Mouse (Mus musculus) common myeloid progenitor, adult 5-6 weeks (primary cell): Measurements from ENCODE around the gene Stk39. TPM values are rescaled to one million over a fixed set of nuclear protein-coding genes. Genes with fewer than 3 reads are reported as not detected.

ENCODE experiments used
- ATAC-seq: replicated peaks from 2 replicates; pipeline ENCODE4 v1.8.0; 2016; ENCODE audit warnings: low read depth, mild to moderate bottlenecking, moderate TSS enrichment, inconsistent platforms; ENCODE audit not compliant: poor library complexity, severe bottlenecking
- total RNA-seq: library from RNA; stranded (forward); fragments of 200-1000, 187-1606 nt; gene quantifications from 2 replicates; pipeline ENCODE4 v1.2.3, GENCODE M21; 2017

Gene Stk39
- total RNA-seq, 1 experiment from 2014 or later = 3.9 TPM

DNA sequence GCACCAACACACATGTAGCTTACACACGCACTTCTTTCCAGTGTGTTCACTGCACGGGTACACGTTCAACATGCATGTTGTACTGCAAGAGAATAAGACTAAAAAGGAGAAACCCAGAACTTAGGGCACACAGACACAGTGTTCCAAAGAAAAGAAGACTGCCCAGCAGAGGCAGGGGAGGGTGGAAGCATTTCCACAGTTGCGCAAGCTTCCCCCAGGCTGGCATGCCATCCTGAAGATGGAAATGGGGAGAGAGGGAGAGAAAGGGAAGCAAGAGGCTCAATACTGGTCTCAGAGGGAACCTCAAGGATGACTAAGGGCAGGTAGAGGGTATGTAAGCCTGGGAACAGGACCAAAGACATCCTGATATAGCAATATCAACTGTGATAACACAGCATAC lies 7.6 kb downstream of the Stk39 start:
- ATAC-seq = no peak

DNA sequence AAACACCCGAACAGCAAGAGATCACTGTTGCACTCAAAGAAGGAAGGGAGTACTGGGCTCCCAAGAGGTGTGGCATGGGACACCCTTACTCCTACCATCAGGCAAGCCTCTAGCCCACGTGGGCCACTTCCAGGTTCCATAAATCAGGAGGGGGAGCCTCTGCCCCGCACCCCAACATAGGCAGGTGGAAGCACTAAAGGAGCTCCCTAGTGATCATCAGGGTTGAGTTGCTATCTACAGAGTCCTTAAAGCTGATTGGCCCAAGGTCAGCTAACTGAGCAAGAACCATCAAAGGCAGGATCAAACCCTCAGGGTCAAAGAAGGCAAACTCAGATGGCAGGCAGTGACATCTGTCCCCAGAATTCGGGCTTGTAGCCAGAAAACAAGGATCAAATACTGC lies 8.3 kb downstream of the Stk39 start:
- ATAC-seq = no peak

DNA sequence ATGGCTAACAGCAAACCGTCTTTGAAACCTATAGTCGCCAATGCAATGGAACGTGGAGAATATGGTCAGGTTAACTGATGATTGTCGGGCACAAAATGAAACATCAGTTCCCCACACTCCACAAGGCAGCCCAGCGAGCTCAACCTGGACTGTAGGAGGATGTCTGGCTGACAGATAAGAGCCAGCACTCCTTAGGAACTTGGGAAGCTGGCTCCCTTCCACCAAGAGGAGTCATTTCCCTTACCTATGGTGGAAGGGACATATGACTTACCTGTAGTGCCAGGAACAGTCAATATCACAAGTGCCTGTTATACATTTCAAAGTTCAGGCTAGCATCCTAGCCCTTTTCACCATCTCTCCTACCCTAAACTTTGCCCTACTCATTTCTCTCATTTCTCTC lies 14.0 kb downstream of the Stk39 start:
- ATAC-seq = no peak

DNA sequence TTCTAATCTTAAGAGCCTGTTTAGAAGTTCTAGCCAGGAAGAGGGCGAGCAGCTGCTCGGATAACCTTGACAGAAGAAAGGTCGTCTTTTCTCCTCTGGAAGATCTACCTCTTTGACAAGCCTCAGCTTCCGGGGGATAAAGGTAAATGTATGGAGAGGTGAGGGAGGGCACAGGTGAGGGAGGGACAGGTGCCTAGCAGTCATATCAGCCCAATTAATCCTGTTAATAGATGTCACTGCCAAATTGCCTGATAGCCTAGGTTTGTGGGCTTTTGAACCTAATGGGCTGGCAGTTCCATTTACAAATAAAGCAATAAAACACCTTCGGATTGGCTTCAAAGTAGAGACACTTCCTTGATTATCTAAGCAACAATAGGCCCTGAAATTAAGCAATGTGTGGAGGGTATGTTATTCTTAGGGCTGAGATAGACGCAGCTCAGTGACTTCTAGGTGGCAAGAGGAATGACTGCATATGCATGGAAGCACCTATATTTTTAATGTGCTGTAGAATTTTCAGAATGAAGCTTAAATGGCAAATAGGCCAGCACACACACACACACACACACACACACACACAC lies 14.5 kb downstream of the Stk39 start:
- no peak for ATAC-seq

DNA sequence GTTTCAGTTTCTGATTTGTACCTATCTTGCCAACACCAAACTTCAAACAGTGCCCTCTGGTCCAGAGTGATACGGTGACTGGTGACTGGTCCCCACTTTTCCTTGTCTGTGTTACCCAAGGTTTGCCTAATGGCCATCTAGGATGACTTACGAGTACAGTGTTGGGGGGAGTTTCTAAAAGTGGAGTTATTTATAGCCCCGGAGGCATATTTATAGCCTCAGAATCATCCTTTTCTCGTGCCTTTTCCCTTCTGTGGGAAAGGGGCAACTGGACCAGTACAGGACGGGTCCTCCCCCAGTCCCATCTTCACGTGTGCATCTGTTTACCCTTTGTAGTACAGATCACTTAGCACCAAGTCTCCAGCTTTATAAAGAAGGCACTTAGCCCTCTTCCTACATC lies 15.2 kb downstream of the Stk39 start:
- ATAC-seq = no peak

DNA sequence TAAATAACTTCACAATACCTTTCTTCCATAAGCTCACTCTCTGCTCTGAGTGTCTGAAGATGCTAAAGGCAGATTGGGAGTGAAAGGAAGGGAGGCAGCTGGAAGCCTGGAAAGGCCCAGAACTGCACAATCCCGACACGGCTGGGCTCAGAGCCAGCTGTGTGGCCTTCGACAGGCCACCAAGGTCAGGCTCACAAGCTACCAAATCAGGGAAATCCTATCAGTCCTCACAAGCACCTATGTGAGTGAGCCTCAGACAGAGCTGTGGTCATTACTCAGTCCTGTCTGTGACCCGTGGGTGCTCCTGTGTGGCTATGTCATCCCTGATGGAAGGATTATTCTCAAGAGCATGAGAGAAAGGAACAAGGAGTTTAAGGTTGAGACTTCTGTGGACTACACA lies 19.7 kb downstream of the Stk39 start:
- ATAC-seq = no peak

DNA sequence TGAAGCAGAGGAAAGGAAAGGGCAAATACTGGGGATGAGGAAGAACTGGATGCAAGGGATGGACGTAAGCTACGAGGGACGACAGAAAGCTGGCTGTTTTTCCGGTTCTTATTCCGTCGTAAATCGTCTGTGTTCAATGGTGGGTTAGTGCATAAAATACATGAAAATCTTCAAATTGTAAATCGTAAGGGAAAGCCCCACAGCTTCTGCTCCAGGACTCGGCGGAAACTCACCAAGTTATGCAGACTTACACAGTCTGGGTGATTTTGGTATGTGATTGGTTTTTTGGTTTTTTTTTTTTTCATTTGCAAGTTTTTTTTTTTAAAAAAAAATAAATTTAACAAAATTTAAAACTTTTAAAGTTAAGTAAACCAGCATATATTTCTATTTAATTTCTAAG lies 24.0 kb downstream of the Stk39 start:
- no peak for ATAC-seq

DNA sequence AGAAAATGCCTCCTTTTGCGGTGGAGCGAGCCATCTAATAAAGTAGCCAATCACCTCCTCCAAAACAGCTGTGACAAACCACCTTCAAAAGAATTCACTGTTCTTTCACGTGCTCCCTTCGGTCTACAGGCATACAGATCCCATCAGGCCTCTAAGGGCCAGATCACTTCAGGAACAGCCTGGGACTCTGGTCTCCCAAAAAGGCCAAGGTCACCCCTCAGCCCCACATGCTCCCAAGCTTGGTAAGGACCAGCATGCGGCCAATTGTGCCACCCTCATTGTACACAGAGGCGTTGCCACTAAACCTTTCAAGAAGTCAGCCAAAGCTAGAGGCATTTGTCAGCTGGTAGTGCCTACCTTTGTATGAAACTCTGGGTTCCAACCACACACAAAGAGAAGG lies 28.9 kb downstream of the Stk39 start:
- no peak for ATAC-seq

DNA sequence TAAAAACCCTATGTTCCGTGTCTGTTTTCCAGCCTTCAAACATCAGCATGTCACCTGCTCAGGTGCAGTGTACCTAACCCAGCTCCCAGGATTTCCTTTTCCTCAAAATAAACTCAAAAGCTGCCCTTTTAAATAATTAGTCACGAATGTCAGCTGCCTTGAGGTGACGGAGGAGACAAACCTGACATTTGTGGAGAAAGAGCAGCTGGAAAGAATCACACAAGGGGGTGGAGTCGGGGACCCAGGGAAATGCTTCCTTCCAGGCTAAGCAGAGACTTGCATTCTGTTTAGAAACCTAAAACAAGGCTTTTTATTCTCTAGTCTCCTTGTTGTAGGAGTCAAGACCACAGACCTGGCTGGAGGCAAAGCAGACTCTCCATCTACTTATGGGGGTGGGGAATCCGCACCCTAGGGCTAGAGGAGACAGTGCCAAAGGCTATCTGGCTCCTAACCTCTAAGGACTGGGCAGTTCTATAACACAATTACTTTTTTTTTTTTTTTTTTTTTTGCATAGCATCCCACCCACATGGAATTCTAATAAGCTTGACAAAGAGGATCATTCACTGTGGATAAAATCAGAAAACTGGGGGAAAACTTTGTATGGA lies 29.9 kb downstream of the Stk39 start:
- ATAC-seq = no peak

DNA sequence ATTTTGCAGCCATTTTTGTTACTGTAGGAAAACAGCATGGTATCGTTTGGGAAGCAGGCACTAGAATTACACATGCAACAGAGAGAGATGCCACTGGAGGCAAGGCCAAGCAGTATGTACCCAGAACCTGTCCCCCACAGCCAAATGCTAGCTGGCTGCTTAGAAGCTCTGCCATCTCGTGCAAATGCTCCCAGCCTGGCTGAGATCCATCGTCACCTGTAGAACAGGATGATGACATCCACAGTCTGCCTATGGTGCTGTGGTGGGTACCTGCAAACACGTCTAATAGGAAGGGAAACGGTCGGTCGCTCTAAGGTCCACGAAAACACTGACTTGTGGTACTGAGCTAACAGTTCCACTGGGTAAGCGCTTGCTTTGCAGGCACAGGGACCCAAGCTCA lies 32.5 kb downstream of the Stk39 start:
- ATAC-seq = no peak

DNA sequence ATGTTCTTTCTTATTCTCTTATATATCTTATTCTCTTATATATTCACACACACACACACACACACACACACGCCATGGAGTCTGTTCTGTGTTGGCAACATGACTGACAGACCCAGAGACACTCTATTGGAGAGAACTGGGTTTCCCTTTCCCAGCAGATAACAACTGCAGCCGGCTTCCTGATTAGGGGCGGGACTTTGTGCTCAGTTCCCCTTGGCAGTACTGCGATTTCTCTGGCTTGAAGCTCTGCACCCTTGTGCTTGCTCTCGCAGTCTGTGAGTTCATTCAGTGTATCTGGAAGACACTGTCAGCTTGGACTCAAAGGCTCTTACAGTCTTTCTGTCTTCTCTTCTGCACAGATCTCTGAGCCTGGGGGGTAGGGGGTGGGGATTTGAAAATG lies 34.1 kb downstream of the Stk39 start:
- ATAC-seq = peak; percentile 70

DNA sequence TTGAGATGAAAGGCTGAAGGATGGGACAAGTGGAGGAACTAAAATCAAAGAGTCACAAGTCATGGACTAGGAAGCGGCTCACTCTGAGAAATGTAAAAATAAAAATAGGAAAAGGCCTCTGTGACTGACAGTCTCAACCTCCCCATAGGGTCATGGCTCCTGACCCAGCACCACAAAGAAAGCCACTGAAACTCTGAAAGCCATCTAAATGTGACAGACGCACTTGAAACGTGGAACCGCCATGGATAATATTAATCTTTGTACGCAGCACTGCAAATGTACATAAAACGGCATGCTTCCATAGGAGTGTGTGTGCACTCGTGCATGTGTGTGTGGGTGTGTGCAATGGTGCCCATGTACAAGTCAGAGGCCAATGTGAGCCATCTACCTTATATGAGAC lies 34.9 kb downstream of the Stk39 start:
- no peak for ATAC-seq

DNA sequence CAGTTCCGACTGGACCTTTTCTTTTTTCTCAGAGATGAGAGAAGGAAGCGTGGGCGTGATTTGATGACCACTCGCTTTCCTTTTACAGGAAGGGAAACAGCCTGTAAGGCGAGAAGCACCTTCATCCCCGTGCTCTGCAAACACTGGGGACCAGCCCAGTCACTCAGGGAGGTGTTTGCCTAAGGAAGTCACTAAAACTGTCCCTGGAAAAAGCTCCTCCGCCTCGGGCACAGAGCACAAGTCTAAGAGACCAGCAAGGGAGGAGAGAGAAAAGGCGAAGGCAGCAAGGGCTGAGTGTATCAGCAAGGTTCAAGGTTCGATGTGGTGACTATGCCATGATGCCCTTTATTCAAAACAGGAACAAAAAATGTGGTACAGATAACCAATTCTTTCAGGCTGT lies 35.8 kb downstream of the Stk39 start:
- ATAC-seq = peak; percentile 43

DNA sequence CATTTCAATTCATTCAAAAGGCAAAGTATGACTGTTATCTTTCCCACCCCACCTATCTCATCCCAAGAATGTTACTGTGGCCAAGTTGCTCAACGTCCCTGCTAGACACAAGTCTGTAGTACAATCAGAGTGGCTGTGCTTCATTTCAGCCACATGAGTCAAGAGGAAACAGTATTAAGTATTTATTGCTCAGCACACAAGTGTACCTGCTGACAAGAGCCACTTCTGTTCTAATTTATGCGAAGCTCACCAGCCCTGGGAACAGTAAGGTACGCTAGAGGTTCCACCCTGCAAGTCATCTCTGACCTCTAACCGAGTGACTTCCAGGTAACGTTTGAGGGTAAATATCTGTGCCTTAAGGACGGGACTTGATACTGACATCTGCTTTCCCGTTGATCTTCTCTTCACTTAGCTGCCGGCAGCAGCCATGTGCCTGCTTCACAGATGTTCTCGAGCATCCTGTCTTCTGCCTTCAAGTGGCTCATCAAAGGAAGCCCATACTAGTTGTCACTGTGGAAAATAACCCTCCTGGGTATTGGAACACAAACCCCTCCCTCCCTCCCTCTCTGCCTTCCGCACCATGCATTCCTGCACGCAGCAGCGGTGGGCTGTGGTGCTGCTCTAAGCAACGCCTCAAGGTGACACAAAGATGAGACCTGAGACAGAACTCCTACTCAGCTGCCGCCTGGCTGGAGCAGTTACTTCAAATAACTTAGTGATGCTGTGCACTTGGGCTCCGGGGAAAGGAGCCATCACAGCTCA lies 36.4 kb downstream of the Stk39 start:
- no peak for ATAC-seq

DNA sequence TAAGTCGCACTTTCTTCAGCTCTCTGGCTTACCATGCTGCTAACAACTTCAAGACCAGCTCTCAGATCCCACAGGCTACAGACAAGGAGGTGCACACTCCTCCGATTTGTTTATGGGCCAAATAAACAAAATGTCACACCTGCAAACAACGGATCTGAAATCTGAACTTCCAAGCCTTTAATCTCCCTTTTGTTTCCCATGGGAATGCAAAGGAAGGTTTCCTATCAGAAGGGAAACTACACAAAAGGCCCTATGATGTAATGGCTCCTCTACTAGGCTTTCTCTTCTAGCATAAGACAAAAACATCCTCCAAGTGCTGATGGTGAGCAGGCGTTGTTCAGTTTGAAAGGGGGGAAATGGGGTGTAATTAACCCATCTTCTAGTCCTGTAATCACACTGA lies 37.1 kb downstream of the Stk39 start:
- no peak for ATAC-seq

DNA sequence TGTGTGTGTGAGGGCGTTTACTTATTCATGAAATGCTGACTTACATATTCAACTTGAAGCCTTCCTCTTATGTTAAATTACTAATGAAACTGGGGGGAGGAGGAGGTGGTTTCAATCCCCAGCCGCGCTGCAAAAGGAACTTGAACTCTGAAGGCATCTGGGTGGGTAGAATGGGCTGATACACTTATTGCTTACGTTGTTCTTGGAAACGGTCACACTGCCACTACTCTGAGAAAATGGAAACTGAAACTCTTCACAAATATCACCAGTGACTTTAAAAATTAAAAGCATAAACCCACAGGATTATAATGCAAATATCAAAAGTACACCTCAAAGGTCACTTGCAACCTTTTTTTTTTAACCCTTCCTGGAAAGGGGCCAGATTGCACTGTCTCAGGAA lies 37.5 kb downstream of the Stk39 start:
- peak; percentile 40; the same call in 1 of the 2 replicates for ATAC-seq

DNA sequence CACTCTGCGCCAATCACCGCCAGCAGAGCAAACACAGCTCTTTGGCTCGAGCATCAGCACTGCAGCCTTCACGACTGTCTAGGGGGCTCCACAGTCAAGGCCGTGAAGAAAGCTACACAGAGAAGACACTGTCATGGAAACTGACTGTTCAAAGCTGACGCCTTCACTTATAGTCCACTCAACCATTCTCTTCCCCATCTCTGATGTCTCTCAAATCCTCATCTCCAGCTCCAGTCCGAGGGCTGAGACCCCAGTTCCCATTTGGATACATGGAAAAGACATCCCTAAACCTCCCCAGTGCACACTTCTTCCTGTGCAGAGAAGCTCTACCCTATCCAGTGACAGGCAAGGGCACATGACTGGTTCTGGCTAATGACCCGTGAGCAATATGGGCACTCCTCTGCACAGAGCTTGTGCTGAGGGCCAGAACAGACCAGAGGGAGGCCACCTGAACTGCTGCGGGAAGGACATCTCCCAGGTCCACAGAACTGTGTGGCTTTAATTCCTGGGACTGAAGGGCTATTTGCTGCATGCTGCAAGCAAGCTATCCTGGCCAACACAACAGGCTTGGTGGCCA lies 38.2 kb downstream of the Stk39 start:
- ATAC-seq = no peak

DNA sequence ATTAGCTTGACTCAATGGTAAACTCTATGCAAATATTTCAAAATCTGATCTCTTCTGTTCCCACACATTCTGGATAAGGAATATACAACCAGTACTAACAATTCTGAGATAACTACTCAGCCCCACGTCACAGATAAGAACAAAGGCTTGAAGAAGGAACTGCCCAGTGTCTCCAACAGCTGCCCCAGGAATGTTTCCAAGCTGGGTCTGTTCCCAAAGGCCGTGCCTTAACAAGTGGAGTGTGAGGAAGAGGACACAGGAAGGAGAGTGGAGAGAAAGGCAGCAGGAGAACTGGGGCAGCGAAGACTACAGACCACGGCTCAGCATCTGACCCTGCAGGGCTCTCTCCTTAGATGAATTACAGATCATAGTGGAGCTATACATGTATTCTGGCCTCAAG lies 39.2 kb downstream of the Stk39 start:
- no peak for ATAC-seq

DNA sequence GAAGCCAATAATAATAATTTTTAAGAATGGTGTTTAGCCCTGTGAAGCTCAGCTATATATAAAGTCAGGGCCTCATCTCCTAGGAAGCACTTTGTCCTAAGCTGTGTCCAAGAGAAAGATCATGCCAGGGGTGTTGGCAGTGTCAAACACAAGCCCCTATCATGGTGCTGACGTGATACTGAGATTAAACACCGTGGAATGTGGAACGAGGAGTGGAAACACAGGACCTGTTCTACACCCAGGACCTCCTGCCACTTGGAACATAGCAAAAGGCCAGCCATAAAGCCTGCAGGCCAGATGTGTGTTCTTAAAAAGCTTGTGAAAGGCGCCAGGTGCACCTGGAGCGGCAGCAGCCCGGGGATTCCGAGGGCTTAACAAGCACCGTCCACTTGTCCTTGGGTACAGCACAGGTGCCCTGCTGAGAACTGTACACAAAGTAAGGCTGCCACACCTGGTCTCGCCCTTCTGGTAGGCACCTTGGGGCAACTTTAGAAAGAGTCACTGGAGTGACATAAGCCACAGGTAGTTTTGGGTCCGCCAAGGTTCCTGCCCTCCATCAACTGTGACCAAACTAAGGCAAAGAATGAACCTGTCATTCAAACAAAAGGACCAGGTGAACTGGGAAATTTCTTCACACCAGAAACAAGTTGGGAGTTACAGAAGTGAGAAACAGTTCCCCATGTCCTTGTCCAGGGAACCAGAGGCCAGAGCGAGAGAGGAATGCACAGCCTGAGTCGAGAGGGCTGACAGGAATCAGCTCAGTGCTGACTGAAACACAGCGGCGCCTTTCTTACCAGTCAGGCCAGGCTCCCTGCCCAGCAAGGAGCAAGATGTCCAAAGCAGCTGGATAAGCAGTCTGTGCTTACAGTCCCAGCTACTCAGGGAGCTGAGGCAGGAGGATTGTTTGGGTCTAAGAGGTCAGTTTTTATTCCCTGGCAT lies 40.8 kb downstream of the Stk39 start:
- ATAC-seq = no peak

DNA sequence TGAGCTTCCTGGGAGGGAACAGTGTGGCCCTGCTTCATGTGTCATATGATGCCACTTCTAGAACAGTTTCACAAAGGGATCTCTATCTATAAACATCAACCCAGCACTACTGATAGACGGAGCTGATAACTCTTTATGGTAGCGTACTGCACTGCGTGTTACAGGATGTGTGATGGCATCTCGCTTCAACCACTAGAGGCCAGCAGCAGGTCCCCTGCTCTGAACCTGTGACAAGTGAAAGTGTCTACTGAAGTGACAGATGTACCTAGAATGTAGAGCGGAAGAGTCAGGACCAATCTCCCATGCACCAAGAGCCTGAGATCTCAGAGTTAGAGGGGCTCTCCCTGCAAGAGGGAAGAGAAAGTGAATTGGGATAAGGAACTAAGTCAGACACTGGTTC lies 41.6 kb downstream of the Stk39 start:
- ATAC-seq = peak; percentile 51
